Mouse (Mus musculus): ENCODE measurements around the gene Foxn2.

DNA sequence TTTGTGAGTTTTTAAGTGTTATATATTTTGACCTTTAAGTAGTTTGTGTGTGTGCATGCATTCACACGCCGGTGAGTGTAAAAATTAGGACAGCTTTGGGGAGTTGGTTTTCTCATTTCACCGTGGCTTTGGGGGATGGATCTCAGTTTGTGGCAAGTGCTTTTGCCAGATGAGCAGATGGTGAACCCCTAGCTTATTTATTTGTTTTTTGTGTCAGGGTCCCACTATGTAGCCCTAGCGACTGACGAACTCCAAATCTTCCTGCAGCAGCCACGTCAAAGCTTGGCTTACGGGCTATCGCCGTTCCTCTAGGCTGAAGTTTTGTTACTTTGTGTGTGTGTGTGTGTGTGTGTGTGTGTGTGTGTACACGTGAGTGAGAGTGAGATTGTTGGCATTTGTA, 50.0 kb downstream of the Foxn2 start:
- TF ChIP-seq CTCF (IDR thresholded peaks at IDR 0.05; ENCODE audit: borderline replicate concordance, insufficient read depth, low read length) (no peak), POLR2A (IDR thresholded peaks at IDR 0.05; ENCODE audit: low read depth, low read length) (no peak)
